Mouse (Mus musculus): ENCODE data around the gene Prg2. TPM values are rescaled to one million over a fixed set of nuclear protein-coding genes. Genes with fewer than 3 reads are reported as not detected.

The Prg2 gene
- polyA plus RNA-seq, 2 experiments from 2014 or later = not detected

DNA sequence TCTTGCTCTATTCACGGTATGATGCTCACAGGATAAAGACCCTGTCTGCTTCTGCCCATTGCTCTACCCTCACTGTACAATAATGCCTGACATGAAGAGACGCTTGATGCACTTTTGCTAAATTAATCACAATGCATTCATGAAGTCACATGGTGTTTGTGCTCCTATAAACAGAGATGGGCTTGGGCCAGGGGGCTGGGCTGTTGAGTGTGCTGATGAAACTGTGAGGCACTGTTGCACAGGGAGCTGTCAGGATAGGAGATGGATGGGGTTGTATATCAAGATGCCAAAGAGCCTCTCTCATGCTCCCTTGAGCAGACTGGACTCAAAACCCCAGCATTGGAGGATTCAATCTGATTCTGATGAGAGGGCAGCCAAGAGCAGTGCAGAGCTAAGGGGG is 52.9 kb downstream of the Prg2 start:
- no peak for ATAC-seq

Other genes starting within 250 kb of the Prg2 start
- gene Ypel4, start 246.4 kb upstream of the Prg2 start, polyA plus RNA-seq (2017; shearing (Covaris generic)) = 1 to 10 TPM; 1.3 to 2.1 TPM
- gene Gm19426, start 236.8 kb upstream of the Prg2 start, polyA plus RNA-seq (2017; shearing (Covaris generic)) = not detected
- gene Serping1, start 205.0 kb upstream of the Prg2 start, polyA plus RNA-seq (2017; shearing (Covaris generic)) = not detected
- 100 to 1,000 TPM in 1 of 2 experiments, 10 to 100 TPM in 1; 89.3 to 121 TPM for gene Ube2l6, start 181.6 kb upstream of the Prg2 start, polyA plus RNA-seq (2017; shearing (Covaris generic))
- not detected for gene Smtnl1, start 157.8 kb upstream of the Prg2 start, polyA plus RNA-seq (2017; shearing (Covaris generic))
- gene Timm10, start 153.5 kb upstream of the Prg2 start, polyA plus RNA-seq (2017; shearing (Covaris generic)) = 10 to 100 TPM; 34.7 to 40.8 TPM
- 1 to 10 TPM; 3.8 to 4.7 TPM for gene Slc43a1, start 141.6 kb upstream of the Prg2 start, polyA plus RNA-seq (2017; shearing (Covaris generic))
- not detected for gene Rtn4rl2, start 93.8 kb upstream of the Prg2 start, polyA plus RNA-seq (2017; shearing (Covaris generic))
- 10 to 100 TPM in 1 of 2 experiments, 1 to 10 TPM in 1; 7.0 to 10.7 TPM for gene Slc43a3, start 43.9 kb upstream of the Prg2 start, polyA plus RNA-seq (2017; shearing (Covaris generic))
- gene Prg3, start 7.8 kb downstream of the Prg2 start, polyA plus RNA-seq (2017; shearing (Covaris generic)) = not detected
- gene Ssrp1, start 56.8 kb downstream of the Prg2 start, polyA plus RNA-seq (2017; shearing (Covaris generic)) = 100 to 1,000 TPM; 147 to 202 TPM
- gene P2rx3, start 57.0 kb downstream of the Prg2 start, polyA plus RNA-seq (2017; shearing (Covaris generic)) = under 1 TPM in 1 of 2 experiments, not detected in 1; 0.46 TPM
- gene Tnks1bp1, start 67.6 kb downstream of the Prg2 start, polyA plus RNA-seq (2017; shearing (Covaris generic)) = 1 to 10 TPM; 3.8 to 5.6 TPM
- gene Aplnr, start 155.8 kb downstream of the Prg2 start, polyA plus RNA-seq (2017; shearing (Covaris generic)) = not detected
- gene Lrrc55, start 216.7 kb downstream of the Prg2 start, polyA plus RNA-seq (2017; shearing (Covaris generic)) = not detected